Mouse (Mus musculus): ENCODE data around the gene Rsad2.
"Not testable (repeated sequence)": the region's sequence is repeated elsewhere in the genome, so short reads cannot be mapped to it uniquely, and the experiment has no call there.

The Rsad2 gene

DNA sequence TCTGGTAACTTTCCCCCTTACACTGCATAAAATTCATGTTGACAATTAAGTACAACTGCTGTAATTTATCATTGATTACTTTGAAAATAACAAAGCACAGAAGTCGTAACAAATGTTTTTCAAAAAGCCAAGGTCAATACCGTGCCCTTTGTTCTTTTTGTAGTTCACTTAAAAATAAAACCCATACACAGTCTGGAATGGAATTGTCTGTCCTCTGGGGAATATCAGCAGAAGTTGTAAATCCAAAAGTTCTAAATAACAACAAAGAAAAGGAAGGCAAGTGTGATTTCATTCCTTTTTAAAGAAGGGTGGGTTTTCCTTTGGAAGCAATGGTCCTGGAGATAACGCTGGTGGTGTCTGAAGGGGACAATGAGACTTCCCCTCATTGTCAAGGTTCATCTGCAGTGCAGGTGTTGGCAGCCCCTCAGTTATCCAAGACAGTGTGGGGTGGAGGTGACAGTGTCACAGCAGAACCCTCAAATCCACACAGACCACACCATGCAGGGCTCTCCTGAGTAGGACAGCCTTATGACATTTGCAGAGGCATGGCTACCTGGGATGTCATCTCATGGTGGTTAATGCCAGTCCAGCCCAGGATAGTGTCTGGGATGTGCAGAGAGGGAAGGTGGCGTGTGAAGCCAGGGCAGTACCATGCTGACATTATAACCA, 9.7 kb downstream of the Rsad2 start:
- in situ Hi-C loops (cut with MboI, MseI) = no loop called here

DNA sequence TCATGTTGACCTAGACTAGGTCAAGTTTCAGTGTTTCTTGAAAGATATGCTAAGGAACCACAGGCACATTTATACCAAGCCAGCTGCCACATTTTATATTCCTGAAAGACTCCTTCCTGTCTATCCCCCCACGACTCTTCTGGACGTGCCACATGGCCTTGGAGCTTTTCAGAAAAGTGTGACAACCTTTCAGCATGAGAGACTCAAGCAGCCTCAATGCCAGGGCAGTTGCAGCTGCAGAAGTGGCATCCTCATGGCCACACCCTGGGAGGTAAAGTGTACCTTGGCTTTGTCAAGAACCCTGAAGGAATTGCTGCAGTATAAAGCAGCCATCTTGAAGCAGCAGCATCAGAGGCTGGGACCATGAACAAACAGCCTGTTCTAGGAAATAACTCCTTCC, 11.7 kb downstream of the Rsad2 start:
- in situ Hi-C loops (cut with MboI, MseI) = no loop called here

GRCm38 (mm10) chr12:26444054-26444453, 12.2 kb downstream of the Rsad2 start:
- in situ Hi-C loops (cut with MboI, MseI) = no loop called here

GRCm38 (mm10) chr12:26439366-26439765, 16.9 kb downstream of the Rsad2 start:
- in situ Hi-C loops (cut with MboI, MseI) = no loop called here

GRCm38 (mm10) chr12:26437950-26438349, 18.3 kb downstream of the Rsad2 start:
- in situ Hi-C loops (cut with MboI, MseI) = no loop called here

GRCm38 (mm10) chr12:26436334-26436733, 19.9 kb downstream of the Rsad2 start:
- in situ Hi-C loops (cut with MboI, MseI) = no loop called here

- in situ Hi-C loops (cut with MboI, MseI) = not testable (repeated sequence)
Measured at GRCm38 (mm10) chr12:26428771-26429170, 27.5 kb downstream of the Rsad2 start.

DNA sequence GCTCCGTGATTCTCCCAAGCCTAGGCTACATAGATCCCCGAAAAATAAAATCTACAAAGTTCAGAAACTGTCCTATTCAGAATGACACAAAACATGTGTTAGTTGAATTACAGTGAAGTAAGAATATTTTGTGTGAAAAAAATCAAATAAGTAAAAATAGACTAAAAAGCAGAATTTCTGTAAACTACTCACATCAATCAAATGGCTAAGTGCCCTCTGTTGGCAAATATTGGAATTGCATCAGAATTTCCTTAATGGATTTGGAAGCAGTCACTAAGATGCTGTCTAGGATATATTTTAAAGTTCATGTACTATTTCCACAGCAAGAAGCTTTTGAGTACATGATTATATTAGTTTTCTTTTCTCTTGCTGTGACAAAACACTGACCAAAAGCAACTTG, 31.4 kb downstream of the Rsad2 start:
- in situ Hi-C loops (cut with MboI, MseI) = no loop called here

- in situ Hi-C loops (cut with MboI, MseI) = no loop called here
Measured at GRCm38 (mm10) chr12:26418322-26418721, 37.9 kb downstream of the Rsad2 start.

DNA sequence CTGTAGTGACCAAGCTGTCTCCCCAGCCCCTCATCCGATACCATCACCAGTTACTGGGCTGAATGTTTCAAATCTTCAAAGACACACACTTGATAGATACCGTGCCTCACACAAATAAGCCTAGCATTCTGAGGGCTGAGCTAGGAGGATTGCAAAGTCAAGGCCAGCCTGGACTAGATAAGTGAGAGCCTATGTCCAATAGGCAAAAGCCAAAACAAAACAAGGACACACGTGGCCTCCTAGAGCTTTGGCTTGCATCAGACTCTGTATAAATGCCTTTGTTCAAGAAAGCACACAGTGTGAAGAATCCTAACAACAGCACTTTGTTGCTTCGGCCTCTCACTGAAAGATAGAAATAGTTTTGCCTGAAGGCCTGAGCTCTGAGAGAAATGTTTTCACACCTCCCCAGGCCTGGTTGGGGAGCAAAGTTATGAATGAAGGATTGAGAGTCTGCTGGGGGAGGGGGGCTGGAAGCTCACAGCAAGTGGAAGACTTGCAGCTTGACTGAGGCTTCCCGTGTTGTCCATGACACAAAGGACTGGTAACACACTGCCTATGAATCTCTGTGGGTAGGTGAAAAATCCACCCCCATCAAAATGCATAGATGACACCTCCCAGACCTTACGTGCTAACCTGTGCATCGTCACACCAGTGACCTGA, 39.5 kb downstream of the Rsad2 start:
- in situ Hi-C loops (cut with MboI, MseI) = no loop called here

- in situ Hi-C loops (cut with MboI, MseI) = no loop called here
Measured at GRCm38 (mm10) chr12:26415104-26415771, 41.0 kb downstream of the Rsad2 start, which contains the start of gene Rnf144a. Gene Rnf144a, minus strand, starts transcription at chr12:26415254.

DNA sequence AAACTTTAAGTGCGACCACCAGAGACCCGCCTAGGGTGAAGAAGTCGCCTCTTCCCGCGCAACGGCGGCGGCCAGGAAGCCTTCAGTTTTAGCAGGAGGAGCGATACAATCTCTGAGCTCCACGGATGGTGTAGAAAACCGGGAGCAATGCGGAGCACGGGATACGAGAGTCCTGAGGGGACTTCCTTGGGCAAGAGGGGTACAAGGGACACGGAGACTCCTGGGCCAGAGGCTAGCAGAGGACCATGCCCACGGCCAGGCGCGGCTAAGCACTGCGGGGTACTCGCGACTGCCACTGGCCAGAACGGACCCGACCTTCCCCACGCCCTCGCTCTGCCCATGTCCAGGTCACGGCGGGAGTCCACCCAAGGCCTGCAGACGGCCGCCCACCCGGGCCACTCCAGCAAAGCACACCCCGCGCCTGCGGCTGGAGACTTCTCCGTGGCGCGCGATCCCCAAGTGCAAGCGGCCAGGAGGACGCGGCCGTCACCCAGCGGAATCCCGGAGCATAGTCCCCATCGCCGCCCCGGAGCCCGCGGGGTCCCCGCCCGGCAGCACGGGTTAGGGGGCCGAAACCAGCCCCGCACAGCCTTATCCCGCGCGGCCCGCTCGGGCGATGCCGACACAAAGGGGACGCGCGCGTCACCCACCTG, 41.7 kb downstream of the Rsad2 start:
- in situ Hi-C loops (cut with MboI, MseI) = no loop called here

- in situ Hi-C loops (cut with MboI, MseI) = no loop called here
Measured at GRCm38 (mm10) chr12:26413961-26414411, 42.3 kb downstream of the Rsad2 start.

DNA sequence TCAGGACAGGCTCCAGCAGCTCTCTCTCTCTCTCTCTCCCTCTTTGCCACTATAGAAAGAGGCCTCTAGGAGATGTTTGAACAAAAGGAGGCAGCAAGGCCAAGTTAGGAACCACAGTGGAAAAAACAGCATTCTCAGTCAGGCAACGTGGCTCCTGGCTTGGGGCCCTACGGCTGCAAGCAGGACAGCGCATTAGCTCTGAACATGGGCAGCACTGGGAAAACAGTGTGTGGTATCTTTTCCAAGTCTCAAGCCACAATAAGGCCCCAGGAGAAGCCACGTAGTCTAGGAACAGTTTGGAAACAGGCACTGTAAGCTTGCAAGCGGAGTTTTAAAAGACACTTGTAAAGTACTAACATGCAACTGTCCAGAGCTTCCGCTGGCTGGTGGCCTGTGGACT, 43.5 kb downstream of the Rsad2 start:
- in situ Hi-C loops (cut with MboI, MseI) = no loop called here

DNA sequence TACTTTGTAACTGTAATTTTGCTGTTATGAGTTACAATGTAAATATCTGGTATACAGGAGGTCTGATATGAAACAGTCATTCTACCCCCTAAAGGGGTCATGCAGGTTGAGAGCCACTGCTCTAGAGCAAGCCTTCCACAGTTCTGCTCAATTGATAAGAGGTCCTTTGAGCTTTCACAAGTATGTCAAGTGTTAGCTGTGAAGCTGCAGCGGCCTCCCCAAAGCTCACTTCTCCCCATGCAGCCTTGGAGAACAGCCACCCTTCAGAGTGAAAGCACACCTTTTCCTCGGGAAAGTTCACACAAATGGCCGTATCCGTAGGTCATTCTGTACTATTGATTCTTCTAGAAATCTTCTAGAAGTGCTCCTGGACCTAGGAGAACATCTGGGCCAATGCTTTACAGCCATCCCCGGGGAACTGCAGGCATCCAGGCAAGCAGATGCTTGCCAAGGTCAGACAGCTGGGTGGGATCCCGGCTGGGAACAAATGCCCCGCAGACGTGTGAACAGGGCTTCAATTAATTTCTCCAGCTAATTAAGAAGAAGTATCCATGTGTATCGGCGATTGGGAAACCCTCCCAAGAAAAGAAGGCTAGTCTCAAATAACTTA, 44.3 kb downstream of the Rsad2 start:
- in situ Hi-C loops (cut with MboI, MseI) = no loop called here

- in situ Hi-C loops (cut with MboI, MseI) = no loop called here
Measured at GRCm38 (mm10) chr12:26410443-26410842, 45.8 kb downstream of the Rsad2 start.

GRCm38 (mm10) chr12:26408707-26409106, 47.5 kb downstream of the Rsad2 start:
- in situ Hi-C loops (cut with MboI, MseI) = no loop called here

GRCm38 (mm10) chr12:26404781-26405702, 51.2 kb downstream of the Rsad2 start:
- in situ Hi-C loops (cut with MboI, MseI) = no loop called here

GRCm38 (mm10) chr12:26403372-26404125, 52.7 kb downstream of the Rsad2 start:
- in situ Hi-C loops (cut with MboI, MseI) = no loop called here

All from regulatory T cell (primary cell).